Mouse (Mus musculus): ENCODE measurements around the gene Casp7. TPM values are rescaled to one million over a fixed set of nuclear protein-coding genes. Genes with fewer than 3 reads are reported as not detected.
"Not testable (repeated sequence)": the region's sequence is repeated elsewhere in the genome, so short reads cannot be mapped to it uniquely, and the experiment has no call there.

Casp7 gene
- polyA plus RNA-seq, 1 experiment, result 8.7 TPM

DNA sequence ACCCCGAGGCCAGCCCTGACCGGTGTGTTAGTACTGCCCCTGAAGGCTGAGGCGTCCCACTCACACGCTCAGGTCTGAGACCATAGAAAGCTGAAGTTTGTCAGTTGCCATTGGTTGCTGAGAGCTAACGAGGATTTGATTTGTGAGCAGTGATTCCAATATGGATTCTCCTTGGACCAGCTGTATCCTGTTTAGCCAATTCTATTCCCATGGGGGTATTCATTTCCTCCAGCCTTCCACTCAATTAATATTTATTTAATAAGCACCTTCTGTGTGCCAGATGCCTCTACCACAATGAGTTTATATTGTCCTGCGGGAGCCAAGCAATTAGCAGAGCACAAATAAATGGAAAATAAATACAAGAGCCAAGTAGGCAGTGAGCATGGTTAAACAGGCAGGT, 4.9 kb downstream of the Casp7 start:
- peaks cover 9% of the 10 kb centered on the region for H3K36me3 ChIP-seq (ENCODE audit: control insufficient read depth, insufficient read depth, low read length)
- TF ChIP-seq POLR2A (IDR thresholded peaks at IDR 0.05; ENCODE audit: low read depth, low read length) (no peak), CTCF (IDR thresholded peaks at IDR 0.05; ENCODE audit: extremely low read depth, insufficient read depth, insufficient read length, insufficient replicate concordance) (no peak)
- H3K27me3 ChIP-seq (ENCODE audit: control insufficient read depth, insufficient read depth, low read length), result no peaks in the 10 kb centered on the region
- H3K27ac ChIP-seq (ENCODE audit: insufficient read depth, low read length), result no peak overlapping the region
- peaks cover 9% of the 10 kb centered on the region for H3K4me1 ChIP-seq (ENCODE audit: control insufficient read depth, insufficient read depth, insufficient read length)
- no peak for DNase-seq (ENCODE audit: low read depth in 1 of 2, low spot score in 2 of 2)
- H3K4me3 ChIP-seq (ENCODE audit: extremely low read depth, insufficient read depth, insufficient read length), result no peak overlapping the region
- WGBS, result 93% methylated on average over 6 of the region's 6 CpGs

DNA sequence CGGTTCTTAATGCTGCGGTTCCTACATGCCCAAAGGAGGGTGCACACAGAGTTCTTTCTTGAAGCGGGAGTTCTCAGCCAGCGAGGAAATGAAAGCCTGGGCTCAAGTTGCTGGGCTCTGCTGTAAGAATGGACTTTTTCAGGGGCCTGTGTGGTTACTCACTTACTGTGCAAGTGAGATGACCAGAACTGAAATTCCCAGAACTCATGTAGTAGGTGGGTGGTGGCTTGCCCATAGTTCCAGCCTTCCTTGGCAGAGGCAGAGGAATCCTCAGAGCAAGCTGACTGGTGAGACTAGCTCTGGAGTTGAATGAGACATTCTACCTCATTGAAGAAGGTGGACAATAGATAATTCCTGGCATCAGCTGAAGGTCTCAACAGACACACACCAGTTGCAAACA, 8.9 kb downstream of the Casp7 start:
- no peaks in the 10 kb centered on the region for H3K27me3 ChIP-seq (ENCODE audit: control insufficient read depth, insufficient read depth, low read length)
- WGBS, result 94% methylated on average over 4 of the region's 4 CpGs
- no peaks in the 10 kb centered on the region for H3K4me1 ChIP-seq (ENCODE audit: control insufficient read depth, insufficient read depth, insufficient read length)
- no peak for TF ChIP-seq CTCF (IDR thresholded peaks at IDR 0.05; ENCODE audit: extremely low read depth, insufficient read depth, insufficient read length, insufficient replicate concordance)
- no peak for TF ChIP-seq POLR2A (IDR thresholded peaks at IDR 0.05; ENCODE audit: low read depth, low read length)
- H3K27ac ChIP-seq (ENCODE audit: insufficient read depth, low read length), result no peak overlapping the region
- DNase-seq (ENCODE audit: low read depth in 1 of 2, low spot score in 2 of 2), result no peak
- no peak overlapping the region for H3K4me3 ChIP-seq (ENCODE audit: extremely low read depth, insufficient read depth, insufficient read length)
- peaks cover 9% of the 10 kb centered on the region for H3K36me3 ChIP-seq (ENCODE audit: control insufficient read depth, insufficient read depth, low read length)

GRCm38 (mm10) chr19:56406581-56406980, 9.7 kb downstream of the Casp7 start:
- TF ChIP-seq CTCF (IDR thresholded peaks at IDR 0.05; ENCODE audit: extremely low read depth, insufficient read depth, insufficient read length, insufficient replicate concordance), result no peak
- TF ChIP-seq POLR2A (IDR thresholded peaks at IDR 0.05; ENCODE audit: low read depth, low read length), result no peak
- no peak for DNase-seq (ENCODE audit: low read depth in 1 of 2, low spot score in 2 of 2)
- Histone ChIP-seq H3K27ac (ENCODE audit: insufficient read depth, low read length) (no peak overlapping the region), H3K27me3 (ENCODE audit: control insufficient read depth, insufficient read depth, low read length) (no peaks in the 10 kb centered on the region), H3K36me3 (ENCODE audit: control insufficient read depth, insufficient read depth, low read length) (peaks cover 9% of the 10 kb centered on the region), H3K4me1 (ENCODE audit: control insufficient read depth, insufficient read depth, insufficient read length) (no peaks in the 10 kb centered on the region), H3K4me3 (ENCODE audit: extremely low read depth, insufficient read depth, insufficient read length) (no peak overlapping the region)
- 95% methylated on average over 7 of the region's 7 CpGs for WGBS

- WGBS, result 96% methylated on average over 4 of the region's 4 CpGs
- H3K27me3 ChIP-seq (ENCODE audit: control insufficient read depth, insufficient read depth, low read length); H3K4me3 ChIP-seq (ENCODE audit: extremely low read depth, insufficient read depth, insufficient read length); H3K36me3 ChIP-seq (ENCODE audit: control insufficient read depth, insufficient read depth, low read length); H3K4me1 ChIP-seq (ENCODE audit: control insufficient read depth, insufficient read depth, insufficient read length); H3K27ac ChIP-seq (ENCODE audit: insufficient read depth, low read length); DNase-seq (ENCODE audit: low read depth in 1 of 2, low spot score in 2 of 2): not testable (repeated sequence)
Measured at GRCm38 (mm10) chr19:56409884-56410283, 13.0 kb downstream of the Casp7 start.

DNA sequence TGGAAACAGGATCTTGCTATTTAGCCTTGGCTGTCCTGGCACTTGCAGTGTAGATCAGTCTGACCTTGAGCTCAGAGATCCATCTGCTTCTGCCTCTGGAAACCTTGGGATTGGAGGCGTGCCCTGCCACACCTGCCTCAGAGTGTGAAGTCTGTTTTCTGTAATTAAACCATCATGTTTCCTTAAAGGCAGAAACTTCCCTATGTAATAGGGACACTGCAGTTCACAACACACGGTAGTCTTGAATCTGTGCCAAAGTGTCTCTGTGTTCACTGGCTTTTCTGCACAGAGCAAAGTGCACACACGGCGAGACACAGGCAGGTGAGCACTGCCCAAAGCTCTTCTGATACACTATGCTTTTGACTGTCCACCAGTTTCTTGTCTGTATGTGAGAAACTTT, 21.5 kb downstream of the Casp7 start:
- DNase-seq (ENCODE audit: low read depth in 1 of 2, low spot score in 2 of 2), result no peak
- Histone ChIP-seq H3K27me3 (ENCODE audit: control insufficient read depth, insufficient read depth, low read length) (no peaks in the 10 kb centered on the region), H3K4me1 (ENCODE audit: control insufficient read depth, insufficient read depth, insufficient read length) (no peaks in the 10 kb centered on the region), H3K27ac (ENCODE audit: insufficient read depth, low read length) (no peak overlapping the region), H3K4me3 (ENCODE audit: extremely low read depth, insufficient read depth, insufficient read length) (no peak overlapping the region), H3K36me3 (ENCODE audit: control insufficient read depth, insufficient read depth, low read length) (no peaks in the 10 kb centered on the region)
- TF ChIP-seq POLR2A (IDR thresholded peaks at IDR 0.05; ENCODE audit: low read depth, low read length) (no peak), CTCF (IDR thresholded peaks at IDR 0.05; ENCODE audit: extremely low read depth, insufficient read depth, insufficient read length, insufficient replicate concordance) (no peak)
- WGBS, result 84% methylated on average over 4 of the region's 4 CpGs

DNA sequence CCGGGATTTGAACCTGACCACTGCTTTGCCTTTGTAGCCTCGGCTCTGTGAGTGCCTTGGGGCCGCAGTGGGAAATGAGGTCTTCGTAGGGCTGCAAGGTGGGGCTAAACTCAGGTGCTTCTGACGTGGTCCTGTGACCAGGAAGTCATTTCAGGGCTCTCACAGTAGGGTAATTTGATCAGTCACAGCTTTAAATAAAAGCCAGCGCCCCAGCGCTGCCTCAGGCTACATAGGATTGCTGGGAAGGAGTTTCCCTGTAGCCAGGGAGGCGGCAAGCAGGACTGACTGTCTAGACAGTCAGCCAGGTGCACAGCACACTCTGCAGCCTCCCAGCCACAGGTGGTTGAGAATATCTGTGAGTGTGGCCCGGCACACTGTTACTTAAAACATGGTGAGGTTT, 22.5 kb downstream of the Casp7 start:
- no peaks in the 10 kb centered on the region for H3K27me3 ChIP-seq (ENCODE audit: control insufficient read depth, insufficient read depth, low read length)
- H3K4me3 ChIP-seq (ENCODE audit: extremely low read depth, insufficient read depth, insufficient read length), result no peak overlapping the region
- no peaks in the 10 kb centered on the region for H3K4me1 ChIP-seq (ENCODE audit: control insufficient read depth, insufficient read depth, insufficient read length)
- no peaks in the 10 kb centered on the region for H3K36me3 ChIP-seq (ENCODE audit: control insufficient read depth, insufficient read depth, low read length)
- TF ChIP-seq CTCF (IDR thresholded peaks at IDR 0.05; ENCODE audit: extremely low read depth, insufficient read depth, insufficient read length, insufficient replicate concordance) (no peak), POLR2A (IDR thresholded peaks at IDR 0.05; ENCODE audit: low read depth, low read length) (no peak)
- 91% methylated on average over 9 of the region's 9 CpGs for WGBS
- no peak overlapping the region for H3K27ac ChIP-seq (ENCODE audit: insufficient read depth, low read length)
- no peak for DNase-seq (ENCODE audit: low read depth in 1 of 2, low spot score in 2 of 2)

DNA sequence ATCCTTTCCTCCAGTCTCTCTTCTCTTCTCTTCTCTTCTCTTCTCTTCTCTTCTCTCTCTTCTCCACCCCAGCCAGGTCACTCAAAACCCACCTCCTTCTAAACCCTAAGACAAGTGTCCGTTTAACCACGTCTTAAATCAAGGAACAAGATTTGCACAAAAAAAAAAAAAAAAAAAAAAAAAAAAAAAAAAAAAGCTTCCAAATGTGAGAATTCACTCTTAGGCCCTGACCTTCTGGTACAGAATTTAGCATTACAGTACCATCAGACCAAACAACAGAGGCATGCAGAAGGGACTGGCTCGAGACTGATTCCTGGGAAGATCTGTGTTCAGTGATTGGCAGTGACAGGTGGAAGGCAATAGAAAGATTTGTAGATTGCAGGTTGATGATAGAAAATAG, 23.4 kb downstream of the Casp7 start:
- WGBS, result 90% methylated on average over 3 of the region's 3 CpGs
- Histone ChIP-seq H3K27ac (ENCODE audit: insufficient read depth, low read length) (no peak overlapping the region), H3K27me3 (ENCODE audit: control insufficient read depth, insufficient read depth, low read length) (no peaks in the 10 kb centered on the region), H3K4me1 (ENCODE audit: control insufficient read depth, insufficient read depth, insufficient read length) (no peaks in the 10 kb centered on the region), H3K4me3 (ENCODE audit: extremely low read depth, insufficient read depth, insufficient read length) (no peak overlapping the region), H3K36me3 (ENCODE audit: control insufficient read depth, insufficient read depth, low read length) (no peaks in the 10 kb centered on the region; the same call in 1 of the 2 replicates)
- no peak for TF ChIP-seq POLR2A (IDR thresholded peaks at IDR 0.05; ENCODE audit: low read depth, low read length)
- TF ChIP-seq CTCF (IDR thresholded peaks at IDR 0.05; ENCODE audit: extremely low read depth, insufficient read depth, insufficient read length, insufficient replicate concordance), result no peak
- DNase-seq (ENCODE audit: low read depth in 1 of 2, low spot score in 2 of 2), result no peak
